Mouse (Mus musculus) cerebellum, adult 2 months (tissue): ENCODE measurements around the gene Anapc1. TPM values are rescaled to one million over a fixed set of nuclear protein-coding genes. Genes with fewer than 3 reads are reported as not detected.

Source experiments
- DNase-seq, 2 experiments: peaks; one replicate each; pipeline ENCODE4 v3.0.0; 2021
- H3K27ac ChIP-seq: fragments of 200-500 bp; 2 replicates; pipeline ENCODE4 v1.5.1; 2012; ENCODE audit warnings: low read length, control low read depth, inconsistent platforms; ENCODE audit not compliant: insufficient read depth
- H3K27me3 ChIP-seq: fragments of 200-500 bp; 2 replicates; pipeline ENCODE4 v1.6.1; 2012; ENCODE audit warnings: inconsistent platforms, mild to moderate bottlenecking, low read length, moderate library complexity; ENCODE audit not compliant: control insufficient read depth, insufficient read depth
- H3K4me1 ChIP-seq: fragments of 200-500 bp; 2 replicates; pipeline ENCODE4 v1.6.1; 2011; ENCODE audit warnings: low read length; ENCODE audit not compliant: control insufficient read depth, insufficient read depth
- H3K4me3 ChIP-seq: fragments of 200-500 bp; replicated peaks from 2 replicates; pipeline ENCODE3; 2011; ENCODE audit warnings: mild to moderate bottlenecking, low read depth, low read length, control low read depth; ENCODE audit not compliant: insufficient read depth
- CTCF ChIP-seq: fragments of 200-500 bp; IDR thresholded peaks from 2 replicates; pipeline ENCODE4 v1.5.1; 2011; ENCODE audit warnings: low read depth, mild to moderate bottlenecking, control low read depth, low read length, moderate library complexity, borderline replicate concordance; ENCODE audit not compliant: insufficient read depth
- POLR2A ChIP-seq: fragments of 200-500 bp; IDR thresholded peaks from 2 replicates; pipeline ENCODE4 v1.6.1; 2011; ENCODE audit warnings: low read length, control low read depth, borderline replicate concordance; ENCODE audit not compliant: insufficient read depth
- WGBS: fragments of 180-500 bp; shearing (Covaris S2); methylation state at CpG from one replicate; pipeline ENCODE4 v1.1.7; 2018; 5-methylcytosine and 5-hydroxymethylcytosine counted together
- polyA plus RNA-seq: library from polyadenylated mRNA; depleted of rRNA; stranded (reverse); fragments of >200 nt; gene quantifications from 2 replicates; pipeline ENCODE4 v1.2.3, GENCODE M21; 2012; rRNA removed

Anapc1 gene
- polyA plus RNA-seq, 1 experiment: 49.7 TPM

DNA sequence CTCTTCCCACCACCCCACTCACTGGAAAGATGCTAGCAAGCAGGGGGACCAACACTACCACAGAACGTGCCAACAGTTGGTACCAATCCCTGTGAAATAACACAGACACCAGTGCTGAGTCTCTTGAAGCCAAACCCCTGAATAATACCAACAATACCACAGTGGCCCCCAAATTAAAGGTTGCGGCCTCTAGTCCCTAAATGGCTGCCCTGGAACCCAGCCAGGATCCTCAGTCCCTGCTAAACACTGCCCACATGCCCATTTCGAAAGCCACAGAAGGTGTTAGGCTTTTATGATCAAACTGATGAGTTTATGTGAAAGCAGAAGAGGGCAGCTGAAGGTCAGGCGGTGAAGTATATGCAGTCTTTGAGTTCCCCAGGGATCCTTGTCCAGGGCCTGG is 116.2 kb downstream of the Anapc1 start:
- TF ChIP-seq CTCF: no peak
- no peak for TF ChIP-seq POLR2A
- Histone ChIP-seq H3K4me1 (0 out of 2 replicates have a peak, but pooled peaks cover 6% of the 10 kb centered on the region), H3K27me3 (no peaks in the 10 kb centered on the region), H3K27ac (no peak overlapping the region), H3K4me3 (no peak overlapping the region)
- WGBS: 85% methylated on average over 4 of the region's 4 CpGs
- DNase-seq: no peak

DNA sequence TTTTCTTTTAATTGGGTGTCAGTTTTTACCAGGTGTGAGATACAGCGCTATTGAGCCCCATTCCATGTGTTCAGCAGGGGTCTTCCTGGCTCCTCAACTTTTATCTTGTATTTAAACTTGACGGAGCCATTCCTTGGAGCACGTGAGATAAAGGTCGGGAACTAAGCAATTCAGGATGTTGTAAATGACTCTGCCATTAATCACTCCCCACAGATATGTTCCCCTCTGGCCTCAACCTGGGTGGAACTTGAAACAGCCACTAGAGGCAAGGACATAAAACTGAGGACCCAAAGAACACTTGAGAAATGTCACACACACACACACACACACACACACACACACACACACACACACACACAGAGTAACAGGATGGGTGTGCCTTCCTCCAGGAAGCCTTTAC is 118.7 kb downstream of the Anapc1 start:
- no peak overlapping the region for H3K4me3 ChIP-seq
- no peaks in the 10 kb centered on the region for H3K27me3 ChIP-seq
- TF ChIP-seq CTCF: no peak
- TF ChIP-seq POLR2A: no peak
- no peak for DNase-seq
- H3K4me1 ChIP-seq: 0 out of 2 replicates have a peak, but pooled peaks cover 6% of the 10 kb centered on the region
- 89% methylated on average over 4 of the region's 4 CpGs for WGBS
- no peak overlapping the region for H3K27ac ChIP-seq

- TF ChIP-seq CTCF: no peak
- 94% methylated on average over 6 of the region's 6 CpGs for WGBS
- DNase-seq: no peak
- H3K4me3 ChIP-seq: no peak overlapping the region
- H3K4me1 ChIP-seq: 0 out of 2 replicates have a peak, but pooled peaks cover 6% of the 10 kb centered on the region
- H3K27me3 ChIP-seq: no peaks in the 10 kb centered on the region
- H3K27ac ChIP-seq: no peak overlapping the region
Measured at GRCm38 (mm10) chr2:128568018-128568417, 119.2 kb downstream of the Anapc1 start.

DNA sequence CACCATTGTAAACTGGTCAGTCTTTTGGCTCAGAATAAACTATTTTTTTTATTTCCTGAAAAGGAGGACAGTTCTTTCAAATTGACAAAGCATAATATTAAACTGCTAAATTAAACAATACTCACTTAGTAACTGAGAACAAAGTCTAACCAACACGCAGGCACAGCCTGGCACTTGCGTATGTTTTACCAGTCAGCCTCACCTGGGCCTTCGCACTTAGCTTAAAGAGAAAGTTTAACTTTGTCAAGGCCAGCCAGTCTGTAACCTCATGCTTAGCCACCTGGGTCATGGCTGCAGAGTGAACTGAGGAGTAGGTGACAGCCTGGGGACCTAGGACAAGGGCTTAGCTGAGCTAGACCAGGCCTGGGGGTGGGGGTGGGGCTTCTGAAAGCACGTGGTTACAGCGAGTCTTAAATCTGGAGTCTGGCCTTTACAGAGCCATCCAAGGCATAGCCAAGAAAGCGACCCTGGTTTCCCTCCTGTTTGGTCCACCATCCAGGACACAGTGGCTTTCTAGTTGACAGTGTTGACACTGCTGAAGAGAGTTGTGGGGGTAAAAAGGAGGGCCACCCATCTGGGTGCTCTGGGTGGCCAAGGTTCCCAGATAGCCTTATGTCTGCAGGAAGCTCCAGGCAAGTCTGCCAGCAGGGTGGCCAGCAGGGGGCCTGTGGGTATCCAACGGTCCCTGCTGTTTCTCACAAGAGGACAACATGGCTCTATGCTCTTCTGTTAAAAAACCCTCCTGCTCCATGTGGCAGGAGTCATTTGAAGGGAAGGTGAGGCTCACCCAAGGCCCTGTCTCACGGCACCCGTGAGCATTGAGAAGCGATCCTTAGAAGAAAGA is 120.7 kb downstream of the Anapc1 start:
- Histone ChIP-seq H3K27ac (no peak overlapping the region), H3K4me1 (0 out of 2 replicates have a peak, but pooled peaks cover 6% of the 10 kb centered on the region), H3K27me3 (no peaks in the 10 kb centered on the region), H3K4me3 (no peak overlapping the region)
- 58% methylated on average over 10 of the region's 10 CpGs for WGBS
- TF ChIP-seq CTCF (no peak), POLR2A (no peak)
- DNase-seq: peak; percentile 15 to 26

DNA sequence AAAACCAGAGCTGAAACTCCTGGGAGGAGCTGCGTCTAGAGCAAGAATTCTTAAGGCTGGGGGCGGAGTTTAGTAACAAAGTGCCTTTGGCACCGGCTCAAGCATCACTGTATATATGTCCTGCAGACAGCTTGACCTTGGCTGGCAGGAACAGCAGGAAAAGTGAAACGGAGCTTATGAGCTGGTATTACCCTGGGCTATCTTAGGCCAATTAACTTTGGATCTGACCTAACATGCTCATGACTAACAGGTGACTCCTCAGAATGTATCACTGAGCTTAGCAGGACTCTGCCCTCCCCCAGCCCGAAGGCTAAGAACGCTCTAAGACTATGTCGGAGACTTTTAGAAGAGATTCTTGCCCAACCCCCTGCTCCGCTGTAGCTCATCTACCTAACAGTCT is 121.3 kb downstream of the Anapc1 start:
- 0 out of 2 replicates have a peak, but pooled peaks cover 6% of the 10 kb centered on the region for H3K4me1 ChIP-seq
- TF ChIP-seq POLR2A (no peak), CTCF (no peak)

DNA sequence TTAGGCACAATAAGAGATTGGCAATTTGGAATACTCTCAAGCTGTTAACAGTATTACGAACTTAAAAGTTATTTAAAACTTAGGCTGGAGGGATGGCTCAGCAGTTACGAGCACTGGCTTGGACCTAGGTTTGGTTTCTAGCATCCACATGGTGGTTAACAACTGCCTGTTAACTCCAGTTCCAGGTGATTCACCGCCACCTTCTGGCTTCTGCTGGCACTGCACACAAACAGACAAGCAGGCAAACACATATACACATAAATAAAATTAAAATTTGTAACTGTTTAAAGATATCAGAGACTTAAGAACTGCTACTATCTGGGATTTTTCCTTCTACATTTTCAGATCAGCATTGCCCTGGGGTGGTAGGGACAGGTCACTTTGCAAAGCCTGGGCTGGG is 123.0 kb downstream of the Anapc1 start:
- TF ChIP-seq CTCF: no peak
- DNase-seq: no peak
- 87% methylated on average over 3 of the region's 3 CpGs for WGBS
- no peak overlapping the region for H3K27ac ChIP-seq
- H3K4me3 ChIP-seq: no peak overlapping the region
- H3K27me3 ChIP-seq: no peaks in the 10 kb centered on the region
- 0 out of 2 replicates have a peak, but pooled peaks cover 6% of the 10 kb centered on the region for H3K4me1 ChIP-seq

More for the DNA sequence above, 121.3 kb downstream of the Anapc1 start:
- no peak for DNase-seq
- 76% methylated on average over 8 of the region's 8 CpGs for WGBS
- no peak overlapping the region for H3K4me3 ChIP-seq
- H3K27ac ChIP-seq: no peak overlapping the region
- no peaks in the 10 kb centered on the region for H3K27me3 ChIP-seq

Other genes with a start within 250 kb of the Anapc1 start
- gene Spdye4c, start 96.2 kb downstream of the Anapc1 start, polyA plus RNA-seq: not detected in 2 replicates
- 6.1 and 8.7 TPM in 2 replicates for gene Mertk, start 11.6 kb upstream of the Anapc1 start, polyA plus RNA-seq
- gene Tmem87b, start 130.7 kb upstream of the Anapc1 start, polyA plus RNA-seq: 28.0 and 28.7 TPM in 2 replicates
- gene Fbln7, start 175.6 kb upstream of the Anapc1 start, polyA plus RNA-seq: 3.4 and 3.6 TPM in 2 replicates